Mouse (Mus musculus): ENCODE measurements at regions not wholly inside any gene's neighbourhood (a gene's known extent, or its start where the extent isn't known, plus 50 kb on each side); places are given as distances from the start of the nearest gene placed in this dataset.
A peak's percentile ranks its signal among the peaks of the same experiment; 100 is the strongest.

GRCm38 (mm10) chr6:36596574-36596973 is 208.7 kb downstream of the Chrm2 start:
- H3K9me3 ChIP-seq (ENCODE audit: control insufficient read depth, low read length), result no peaks in the 10 kb centered on the region
- no peaks in the 10 kb centered on the region for H3K27me3 ChIP-seq (ENCODE audit: control insufficient read depth, insufficient read depth, low read length)
- H3K27ac ChIP-seq (replicated peaks in 1 of 2; ENCODE audit: control insufficient read depth in 1 of 2, insufficient read depth in 1 of 2, low read depth in 2 of 2, low read length in 2 of 2), result peak overlapping the region in 1 of 2 experiments; percentile 45; a peak in 2 of 4 replicates
- H3K4me3 ChIP-seq (ENCODE audit: control insufficient read depth in 1 of 2, insufficient read depth in 1 of 2, low read depth in 1 of 2, low read length in 2 of 2), result no peak overlapping the region
- H3K4me2 ChIP-seq (ENCODE audit: low read length), result no peak overlapping the region
- no peaks in the 10 kb centered on the region for H3K36me3 ChIP-seq (ENCODE audit: control insufficient read depth, insufficient read depth, low read length)
- peaks cover 0 to 9% of the 10 kb centered on the region in 2 experiments; a peak in 2 of 4 replicates for H3K4me1 ChIP-seq (ENCODE audit: control insufficient read depth in 2 of 2, insufficient read depth in 2 of 2, low read length in 2 of 2)
- no peak overlapping the region for H3K9ac ChIP-seq (ENCODE audit: low read length)
- no peak for ATAC-seq (ENCODE audit: insufficient number of reproducible peaks, insufficient read depth, low FRiP score, low read depth)
- 28% methylated on average over 3 of the region's 3 CpGs for WGBS

- no peak overlapping the region for H3K4me2 ChIP-seq (ENCODE audit: low read length)
- H3K9ac ChIP-seq (ENCODE audit: low read length), result no peak overlapping the region
- H3K4me1 ChIP-seq (ENCODE audit: control insufficient read depth in 2 of 2, insufficient read depth in 2 of 2, low read length in 2 of 2), result no peaks in the 10 kb centered on the region
- no peak for ATAC-seq (ENCODE audit: insufficient number of reproducible peaks, insufficient read depth, low FRiP score, low read depth)
- no peak overlapping the region for H3K27ac ChIP-seq (replicated peaks in 1 of 2; ENCODE audit: control insufficient read depth in 1 of 2, insufficient read depth in 1 of 2, low read depth in 2 of 2, low read length in 2 of 2)
- 87% methylated on average over 16 of the region's 16 CpGs for whole genome bisulfite sequencing
- H3K27me3 ChIP-seq (ENCODE audit: control insufficient read depth, insufficient read depth, low read length), result no peaks in the 10 kb centered on the region
- H3K4me3 ChIP-seq (ENCODE audit: control insufficient read depth in 1 of 2, insufficient read depth in 1 of 2, low read depth in 1 of 2, low read length in 2 of 2), result no peak overlapping the region
- no peaks in the 10 kb centered on the region for H3K36me3 ChIP-seq (ENCODE audit: control insufficient read depth, insufficient read depth, low read length)
- no peaks in the 10 kb centered on the region for H3K9me3 ChIP-seq (ENCODE audit: control insufficient read depth, low read length)
Measured at GRCm38 (mm10) chr6:36590881-36591630, 203.2 kb downstream of the Chrm2 start.

- no peak overlapping the region for H3K9ac ChIP-seq (ENCODE audit: low read length)
- no peaks in the 10 kb centered on the region for H3K36me3 ChIP-seq (ENCODE audit: control insufficient read depth, insufficient read depth, low read length)
- no peak overlapping the region for H3K4me2 ChIP-seq (ENCODE audit: low read length)
- peaks cover 0 to 7% of the 10 kb centered on the region in 2 experiments; a peak in 1 of 4 replicates for H3K4me1 ChIP-seq (ENCODE audit: control insufficient read depth in 2 of 2, insufficient read depth in 2 of 2, low read length in 2 of 2)
- no peak for ATAC-seq (ENCODE audit: insufficient number of reproducible peaks, insufficient read depth, low FRiP score, low read depth)
- 0 out of 4 replicates have a peak overlapping the region, but pooled peaks have one; percentile 3 to 19 for H3K27ac ChIP-seq (replicated peaks in 1 of 2; ENCODE audit: control insufficient read depth in 1 of 2, insufficient read depth in 1 of 2, low read depth in 2 of 2, low read length in 2 of 2)
- WGBS, result 90% methylated on average over 3 of the region's 3 CpGs
- no peaks in the 10 kb centered on the region for H3K27me3 ChIP-seq (ENCODE audit: control insufficient read depth, insufficient read depth, low read length)
- no peak overlapping the region for H3K4me3 ChIP-seq (ENCODE audit: control insufficient read depth in 1 of 2, insufficient read depth in 1 of 2, low read depth in 1 of 2, low read length in 2 of 2)
- no peaks in the 10 kb centered on the region for H3K9me3 ChIP-seq (ENCODE audit: control insufficient read depth, low read length)
Measured at GRCm38 (mm10) chr6:36581043-36581442, 193.2 kb downstream of the Chrm2 start.

Measured in heart, embryonic 14.5 days (tissue).